15 mouse cellular contexts compared by ENCODE assay signal in the genomic region with DNA sequence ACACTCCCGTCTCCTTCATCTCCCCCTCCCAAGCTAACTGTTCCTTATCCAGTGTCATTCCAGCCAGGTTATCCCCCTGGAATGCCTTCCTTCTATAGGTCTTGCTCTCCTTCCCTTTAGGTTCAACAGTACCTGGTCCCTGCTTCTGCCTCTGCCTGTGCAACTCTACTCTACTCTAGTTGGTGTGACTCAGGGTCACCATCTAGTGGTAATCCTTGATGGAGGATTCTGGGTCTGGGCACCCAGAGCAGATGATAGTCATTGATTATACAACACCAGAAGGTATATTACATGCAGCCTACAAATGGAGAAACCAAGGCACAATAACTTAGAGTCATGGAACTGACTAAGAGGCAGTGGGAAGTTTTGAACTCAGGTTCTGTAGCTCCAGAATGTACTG. TPM values are rescaled to one million over a fixed set of nuclear protein-coding genes. Genes with fewer than 3 reads are reported as not detected.
A peak's percentile ranks its signal among the peaks of the same experiment; 100 is the strongest.
DNase-seq lines count a peak whose midpoint lies in the region; ATAC-seq and TF ChIP-seq lines count a peak whose summit lies in the region.
"Had no signal": no experiment of that assay in that cellular context is flagged by ENCODE, and none has a peak within 500 bp of the region (broad histone marks: within the 10 kb centered on the region; RNA-seq: fewer than 3 reads in every experiment).

No protein-coding gene starts in this region.

- no peak for ATAC-seq in lung, embryonic 14.5 days (ENCODE audit: insufficient read depth)
- ATAC-seq in stomach, postnatal 0 days (ENCODE audit: low FRiP score, low TSS enrichment): no peak
- ATAC-seq: midbrain, embryonic 13.5 days had no signal

- 90% methylated on average over 1 of the region's 1 CpGs for WGBS in kidney, adult 2 months
- 74% methylated on average over 1 of the region's 1 CpGs for WGBS in lung, embryonic 14.5 days
- 94% methylated on average over 1 of the region's 1 CpGs for WGBS in stomach, postnatal 0 days

- peak; percentile 42 for DNase-seq in kidney, adult 2 months
- DNase-seq in kidney, adult 11 months: no peak
- no peak for DNase-seq in lung, embryonic 14.5 days
- DNase-seq in lung, postnatal 14 days: no peak
- DNase-seq in NIH3T3 (ENCODE audit: low read depth): peak; percentile 58
- DNase-seq in stomach, postnatal 0 days (ENCODE audit: low spot score): no peak
- DNase-seq in cerebellum, postnatal 4 days (ENCODE audit: low spot score in 2 of 2): no peak
- DNase-seq: cerebellum, adult 18-20 months; gastrocnemius, postnatal 36 days; lung, postnatal 4 days had no signal

- no peak overlapping the region for H3K9ac ChIP-seq in lung, embryonic 14.5 days
- no peak overlapping the region for H3K9ac ChIP-seq in stomach, postnatal 0 days (ENCODE audit: low read length)
- H3K9ac ChIP-seq: hindbrain, embryonic 14.5 days; midbrain, embryonic 13.5 days had no signal

- TF ChIP-seq POLR2A in kidney, adult 2 months (IDR thresholded peaks at IDR 0.05; ENCODE audit: low read depth, low read length): no peak

- H3K4me1 ChIP-seq in kidney, adult 2 months (ENCODE audit: control insufficient read depth, insufficient read depth, low read length): no peaks in the 10 kb centered on the region
- H3K4me1 ChIP-seq in lung, embryonic 14.5 days (ENCODE audit: insufficient read depth): no peaks in the 10 kb centered on the region
- H3K4me1 ChIP-seq in stomach, postnatal 0 days (replicated peaks; ENCODE audit: control insufficient read depth, insufficient read depth): no peaks in the 10 kb centered on the region
- H3K4me1 ChIP-seq: midbrain, embryonic 13.5 days had no signal

- no peak for TF ChIP-seq EP300 in stomach, postnatal 0 days (optimal IDR thresholded peaks at IDR 0.05)

- H3K4me3 ChIP-seq in kidney, adult 2 months (ENCODE audit: insufficient read depth, low read depth, low read length): no peak overlapping the region
- no peak overlapping the region for H3K4me3 ChIP-seq in lung, embryonic 14.5 days (ENCODE audit: low read depth, low read length)
- no peak overlapping the region for H3K4me3 ChIP-seq in stomach, postnatal 0 days (ENCODE audit: low read depth, low read length)
- H3K4me3 ChIP-seq: erythroblast, embryonic 14.5 days; midbrain, embryonic 13.5 days had no signal

- no peaks in the 10 kb centered on the region for H3K9me3 ChIP-seq in lung, embryonic 14.5 days (ENCODE audit: low read depth, low read length)
- H3K9me3 ChIP-seq in stomach, postnatal 0 days (ENCODE audit: control insufficient read depth, low read length): no peaks in the 10 kb centered on the region
- H3K9me3 ChIP-seq: midbrain, embryonic 13.5 days had no signal

- no peak overlapping the region for H3K27ac ChIP-seq in kidney, adult 2 months (ENCODE audit: insufficient read depth, low read depth, low read length)
- H3K27ac ChIP-seq in lung, embryonic 14.5 days (ENCODE audit: low read depth): no peak overlapping the region
- no peak overlapping the region for H3K27ac ChIP-seq in stomach, postnatal 0 days (replicated peaks)
- H3K27ac ChIP-seq: hindbrain, embryonic 14.5 days; midbrain, embryonic 13.5 days had no signal

- no peaks in the 10 kb centered on the region for H3K27me3 ChIP-seq in kidney, adult 2 months (replicated peaks; ENCODE audit: control insufficient read depth, insufficient read depth, low read length)
- 0 out of 2 replicates have a peak, but pooled peaks cover 2% of the 10 kb centered on the region for H3K27me3 ChIP-seq in lung, embryonic 14.5 days (ENCODE audit: insufficient read depth, low read length)
- no peaks in the 10 kb centered on the region for H3K27me3 ChIP-seq in stomach, postnatal 0 days (ENCODE audit: control insufficient read depth, insufficient read depth, low read length)

- no peak overlapping the region for H3K4me2 ChIP-seq in lung, embryonic 14.5 days
- H3K4me2 ChIP-seq in stomach, postnatal 0 days (replicated peaks; ENCODE audit: low read depth): no peak overlapping the region
- H3K4me2 ChIP-seq: hindbrain, embryonic 14.5 days; midbrain, embryonic 13.5 days had no signal

- H3K36me3 ChIP-seq in kidney, adult 2 months (ENCODE audit: control insufficient read depth, insufficient read depth, low read length): no peaks in the 10 kb centered on the region
- H3K36me3 ChIP-seq in lung, embryonic 14.5 days (ENCODE audit: insufficient read depth): peaks cover 11% of the 10 kb centered on the region; the same call in 1 of the 2 replicates
- no peaks in the 10 kb centered on the region for H3K36me3 ChIP-seq in stomach, postnatal 0 days (ENCODE audit: control insufficient read depth, insufficient read depth, low read length)
- H3K36me3 ChIP-seq: midbrain, embryonic 13.5 days had no signal

- peak; percentile 57 for TF ChIP-seq CTCF in kidney, adult 2 months (conservative IDR thresholded peaks at IDR 0.05; ENCODE audit: insufficient read depth, insufficient read length, low read depth, low read length)
- TF ChIP-seq CTCF in lung, embryonic 14.5 days (IDR thresholded peaks at IDR 0.05; ENCODE audit: low read depth): peak; percentile 30; the same call in 1 of the 2 replicates
- TF ChIP-seq CTCF in stomach, postnatal 0 days (IDR thresholded peaks at IDR 0.05; ENCODE audit: low read depth): peak; percentile 67

RNA-seq across cellular contexts. Expression of a gene that starts 6.2 kb away (rescaled TPM):
- polyA plus RNA-seq in kidney, adult 2 months (2012; rRNA removed): 25.7 and 26.2 TPM in 2 replicates
- 17.3 and 22.0 TPM in 2 replicates for polyA plus RNA-seq in lung, embryonic 14.5 days (2014; fragmentation: Nextera tagmentation; extraction: Ambion mirVana)
- 3.8 and 6.1 TPM in 2 replicates for polyA plus RNA-seq in stomach, postnatal 0 days (2015; fragmentation: Nextera tagmentation; extraction: Ambion mirVana)

RNA-seq across cellular contexts. Expression of a gene that starts 24.8 kb away (rescaled TPM):
- polyA plus RNA-seq in kidney, adult 2 months (2012; rRNA removed): 17.0 and 19.1 TPM in 2 replicates
- 3.7 and 4.2 TPM in 2 replicates for polyA plus RNA-seq in lung, embryonic 14.5 days (2014; fragmentation: Nextera tagmentation; extraction: Ambion mirVana)
- 9.3 and 11.5 TPM in 2 replicates for polyA plus RNA-seq in stomach, postnatal 0 days (2015; fragmentation: Nextera tagmentation; extraction: Ambion mirVana)

RNA-seq across cellular contexts. Expression of a gene that starts 30.4 kb away (rescaled TPM):
- 0.17 TPM in 1 of 2 replicates, not detected in the other for polyA plus RNA-seq in kidney, adult 2 months (2012; rRNA removed)
- polyA plus RNA-seq in lung, embryonic 14.5 days (2014; fragmentation: Nextera tagmentation; extraction: Ambion mirVana): not detected in 2 replicates
- polyA plus RNA-seq in stomach, postnatal 0 days (2015; fragmentation: Nextera tagmentation; extraction: Ambion mirVana): not detected in 2 replicates
- polyA plus RNA-seq: erythroblast, embryonic 14.5 days; heart, embryonic 14.5 days; hindbrain, embryonic 14.5 days; liver, adult 2 months had no signal

RNA-seq across cellular contexts. Expression of a gene that starts 34.1 kb away (rescaled TPM):
- polyA plus RNA-seq in kidney, adult 2 months (2012; rRNA removed): 796 and 827 TPM in 2 replicates
- 182 and 184 TPM in 2 replicates for polyA plus RNA-seq in lung, embryonic 14.5 days (2014; fragmentation: Nextera tagmentation; extraction: Ambion mirVana)
- polyA plus RNA-seq in stomach, postnatal 0 days (2015; fragmentation: Nextera tagmentation; extraction: Ambion mirVana): 263 and 269 TPM in 2 replicates

Comparison
In these comparisons a context has a peak if more than half of its experiments do, and no peak if none do; other contexts are left out.
1. DNase-seq: peak in kidney, adult 2 months (single experiment) and NIH3T3 (single experiment); none in kidney, adult 11 months (single experiment), lung, embryonic 14.5 days (single experiment), lung, postnatal 14 days (single experiment), stomach, postnatal 0 days (single experiment) and cerebellum, postnatal 4 days (0 of 2).
2. Peak in every context shown above with its lines, with median percentiles within 50 percentile points of each other: CTCF ChIP-seq.